Mouse (Mus musculus): ENCODE results near the gene Srprb. TPM values are rescaled to one million over a fixed set of nuclear protein-coding genes. Genes with fewer than 3 reads are reported as not detected.

Gene Srprb
- polyA plus RNA-seq, 1 experiment from 2014 or later, result 63.4 TPM

DNA sequence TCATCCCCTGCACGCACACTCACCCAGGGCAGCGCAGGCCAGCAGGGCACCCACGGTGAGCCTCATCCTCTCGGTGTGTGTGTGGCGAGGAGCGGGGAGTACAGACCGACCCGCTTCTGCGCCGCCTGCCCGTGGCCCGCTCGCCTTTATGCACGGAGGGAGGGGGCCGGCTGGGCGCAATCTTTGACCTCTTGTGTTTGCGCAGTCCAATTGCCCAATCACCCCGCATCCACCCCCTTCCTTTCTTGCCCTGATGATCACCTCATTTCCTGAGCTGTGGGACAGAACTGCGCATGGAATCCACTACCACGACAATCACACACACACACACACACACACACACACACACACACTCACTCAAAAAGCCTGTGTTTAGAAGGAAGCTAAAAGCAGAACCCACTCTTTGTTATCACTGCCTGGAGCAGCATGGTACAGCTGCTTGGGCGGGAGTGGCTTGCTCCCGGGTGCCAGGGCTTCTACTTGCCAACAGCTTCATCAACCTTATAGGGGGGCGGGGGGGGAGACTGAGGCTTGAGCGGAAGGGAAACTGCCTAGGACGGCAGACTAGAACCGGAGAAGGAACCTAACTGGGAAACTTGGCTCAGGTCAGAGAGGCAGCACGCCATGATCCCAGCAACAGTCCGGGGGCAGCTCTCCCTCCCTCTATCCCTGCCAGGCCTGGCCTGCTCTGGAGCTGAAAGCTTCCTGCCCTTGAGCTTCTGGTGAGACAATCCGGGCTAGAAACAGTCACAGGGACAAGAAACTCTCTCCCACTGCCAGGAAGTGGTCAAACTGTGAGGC, 28.4 kb upstream of the Srprb start, which contains the start of the genes Gm20425 and Trf:
Gm20425 (minus strand) TSS at position 157 of the 801 bp plus-strand sequence.
Trf (minus strand) TSS at position 294 of the 801 bp plus-strand sequence.
- WGBS, result 44% methylated on average over 29 of the region's 29 CpGs
- peak within 1 kb of the TSS; percentile 22 for H3K4me3 ChIP-seq
- peak within 1 kb of the TSS; percentile 61 for H3K9ac ChIP-seq
- H3K27ac ChIP-seq, result no peak within 1 kb of the TSS; the same call in 1 of the 2 replicates
- H3K4me1 ChIP-seq, result peaks cover 13% of the 10 kb centered on the region
- no peaks in the 10 kb centered on the region for H3K9me3 ChIP-seq
- H3K4me2 ChIP-seq, result peak within 1 kb of the TSS; percentile 48
- no peak for ATAC-seq (ENCODE audit: insufficient number of reproducible peaks, insufficient read depth, low FRiP score, low TSS enrichment, low read depth)
- H3K27me3 ChIP-seq, result no peaks in the 10 kb centered on the region
- no peaks in the 10 kb centered on the region for H3K36me3 ChIP-seq

DNA sequence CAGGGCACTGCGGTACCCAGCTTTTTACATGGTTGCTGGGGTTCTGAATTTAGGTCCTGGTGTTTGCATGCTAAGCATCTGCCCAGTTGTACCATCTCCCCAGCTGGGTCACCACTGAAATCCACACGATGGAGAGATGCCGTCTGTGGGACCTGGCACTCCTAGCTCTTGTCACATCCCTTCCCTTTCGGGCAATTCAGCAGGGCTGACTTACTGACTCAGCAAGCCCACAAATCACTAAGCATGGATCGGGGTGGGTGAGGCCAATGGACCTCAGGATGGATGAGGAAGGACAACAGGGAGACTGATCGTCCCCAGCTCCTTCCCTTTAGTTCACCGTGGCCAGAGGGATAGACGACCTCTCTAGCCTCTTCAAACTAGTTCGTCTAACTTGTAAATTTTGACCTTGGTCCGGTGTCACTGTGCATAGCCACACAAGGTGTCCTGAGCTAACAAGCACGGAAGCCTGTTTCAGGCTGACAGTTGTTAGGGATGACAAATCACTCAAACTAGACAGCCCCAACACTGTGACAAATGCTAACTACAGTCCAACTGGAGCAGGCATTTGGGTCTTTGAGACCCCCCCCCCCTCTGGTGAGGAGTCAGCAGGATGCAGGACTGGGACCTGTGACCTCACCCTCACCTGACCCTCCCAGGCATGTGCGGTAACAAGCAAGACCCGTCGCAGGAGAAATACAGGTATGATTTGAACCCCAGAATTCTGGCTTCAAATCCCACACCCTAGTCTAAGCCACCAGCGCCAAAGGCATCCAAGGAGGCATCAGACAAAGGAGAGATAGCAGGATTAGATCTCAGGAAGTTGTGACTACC, 27.3 kb upstream of the Srprb start:
- Histone ChIP-seq H3K9me3 (no peaks in the 10 kb centered on the region), H3K27me3 (no peaks in the 10 kb centered on the region), H3K4me1 (peaks cover 13% of the 10 kb centered on the region), H3K36me3 (no peaks in the 10 kb centered on the region), H3K27ac (no peak overlapping the region), H3K9ac (no peak overlapping the region), H3K4me3 (no peak overlapping the region), H3K4me2 (no peak overlapping the region)
- ATAC-seq (ENCODE audit: insufficient number of reproducible peaks, insufficient read depth, low FRiP score, low TSS enrichment, low read depth), result no peak
- WGBS, result 83% methylated on average over 15 of the region's 15 CpGs

DNA sequence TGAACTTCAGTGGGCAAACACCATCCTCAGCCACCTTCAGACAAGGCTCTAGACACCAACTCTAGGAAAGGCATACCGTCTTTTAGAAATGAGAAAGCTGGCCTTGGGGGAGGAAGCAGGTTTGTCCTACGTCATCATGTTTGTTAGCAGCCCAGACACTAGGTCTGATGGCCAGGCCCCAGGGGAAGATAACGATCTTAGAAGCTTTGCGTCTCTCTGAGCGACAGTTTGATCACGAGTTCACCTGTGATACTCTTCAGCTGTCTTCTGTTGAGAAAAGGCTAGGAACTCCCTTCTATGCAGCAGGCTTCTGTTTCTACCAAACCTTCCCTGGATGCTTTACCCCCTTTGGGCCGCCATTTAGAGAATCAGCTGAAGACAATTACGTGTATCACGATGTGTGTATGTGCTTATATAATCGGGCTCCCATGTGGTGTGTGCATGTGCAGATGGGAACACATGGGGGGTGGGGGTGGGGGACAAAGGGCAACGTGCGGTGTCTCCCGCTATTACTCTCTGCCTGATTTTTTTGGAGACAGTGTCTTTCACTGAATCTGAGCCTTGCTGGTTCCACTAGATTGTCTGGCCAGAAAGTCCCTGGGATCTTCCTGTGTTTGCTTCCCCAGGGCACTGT, 26.6 kb upstream of the Srprb start:
- ATAC-seq (ENCODE audit: insufficient number of reproducible peaks, insufficient read depth, low FRiP score, low TSS enrichment, low read depth), result no peak
- no peaks in the 10 kb centered on the region for H3K36me3 ChIP-seq

GRCm38 (mm10) chr9:103227760-103228159, 25.8 kb upstream of the Srprb start:
- H3K4me1 ChIP-seq, result peaks cover 10% of the 10 kb centered on the region; the same call in 1 of the 2 replicates
- no peak overlapping the region for H3K4me3 ChIP-seq
- H3K9ac ChIP-seq, result no peak overlapping the region
- no peaks in the 10 kb centered on the region for H3K27me3 ChIP-seq
- no peak overlapping the region for H3K4me2 ChIP-seq
- H3K9me3 ChIP-seq, result no peaks in the 10 kb centered on the region
- H3K36me3 ChIP-seq, result no peaks in the 10 kb centered on the region
- 90% methylated on average over 16 of the region's 16 CpGs for WGBS
- H3K27ac ChIP-seq, result no peak overlapping the region
- ATAC-seq (ENCODE audit: insufficient number of reproducible peaks, insufficient read depth, low FRiP score, low TSS enrichment, low read depth), result no peak

More for the DNA sequence above, 26.6 kb upstream of the Srprb start:
- no peaks in the 10 kb centered on the region for H3K9me3 ChIP-seq
- no peak overlapping the region for H3K27ac ChIP-seq
- WGBS, result 67% methylated on average over 13 of the region's 13 CpGs
- H3K4me3 ChIP-seq, result no peak overlapping the region
- peaks cover 13% of the 10 kb centered on the region; the same call in 1 of the 2 replicates for H3K4me1 ChIP-seq
- H3K9ac ChIP-seq, result no peak overlapping the region
- H3K4me2 ChIP-seq, result no peak overlapping the region
- H3K27me3 ChIP-seq, result no peaks in the 10 kb centered on the region

DNA sequence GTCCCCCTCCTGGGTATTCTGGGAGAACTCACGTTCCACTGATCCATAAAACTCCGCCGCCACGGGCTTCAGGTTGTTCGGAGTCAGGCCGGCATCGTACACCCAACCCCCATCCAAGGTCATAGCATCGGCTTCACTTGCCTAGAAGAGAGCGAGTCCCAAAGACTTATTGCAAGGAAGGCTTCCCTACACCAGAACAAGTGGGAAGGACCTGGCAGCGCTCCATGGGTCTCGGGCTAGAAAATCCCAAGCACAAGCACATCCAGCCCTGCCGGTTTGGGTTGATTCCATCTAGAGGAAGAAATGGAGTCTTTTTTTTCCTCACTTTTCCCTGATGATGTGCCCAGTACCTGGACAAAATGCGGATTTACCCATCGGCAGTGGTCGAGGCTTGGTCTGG, 24.9 kb upstream of the Srprb start:
- no peak overlapping the region for H3K27ac ChIP-seq
- H3K4me2 ChIP-seq, result no peak overlapping the region
- ATAC-seq (ENCODE audit: insufficient number of reproducible peaks, insufficient read depth, low FRiP score, low TSS enrichment, low read depth), result no peak
- H3K27me3 ChIP-seq, result no peaks in the 10 kb centered on the region
- no peaks in the 10 kb centered on the region for H3K9me3 ChIP-seq
- no peak overlapping the region for H3K9ac ChIP-seq
- no peak overlapping the region for H3K4me3 ChIP-seq
- H3K36me3 ChIP-seq, result no peaks in the 10 kb centered on the region
- H3K4me1 ChIP-seq, result peaks cover 8% of the 10 kb centered on the region; the same call in 1 of the 2 replicates
- WGBS, result 93% methylated on average over 15 of the region's 15 CpGs

- Histone ChIP-seq H3K27ac (no peak overlapping the region), H3K9me3 (no peaks in the 10 kb centered on the region), H3K4me3 (no peak overlapping the region), H3K4me2 (no peak overlapping the region), H3K9ac (no peak overlapping the region), H3K4me1 (peaks cover 5% of the 10 kb centered on the region; the same call in 1 of the 2 replicates), H3K36me3 (no peaks in the 10 kb centered on the region), H3K27me3 (no peaks in the 10 kb centered on the region)
- WGBS, result 72% methylated on average over 3 of the region's 3 CpGs
- no peak for ATAC-seq (ENCODE audit: insufficient number of reproducible peaks, insufficient read depth, low FRiP score, low TSS enrichment, low read depth)
Observed at GRCm38 (mm10) chr9:103225464-103225863, 23.5 kb upstream of the Srprb start.

DNA sequence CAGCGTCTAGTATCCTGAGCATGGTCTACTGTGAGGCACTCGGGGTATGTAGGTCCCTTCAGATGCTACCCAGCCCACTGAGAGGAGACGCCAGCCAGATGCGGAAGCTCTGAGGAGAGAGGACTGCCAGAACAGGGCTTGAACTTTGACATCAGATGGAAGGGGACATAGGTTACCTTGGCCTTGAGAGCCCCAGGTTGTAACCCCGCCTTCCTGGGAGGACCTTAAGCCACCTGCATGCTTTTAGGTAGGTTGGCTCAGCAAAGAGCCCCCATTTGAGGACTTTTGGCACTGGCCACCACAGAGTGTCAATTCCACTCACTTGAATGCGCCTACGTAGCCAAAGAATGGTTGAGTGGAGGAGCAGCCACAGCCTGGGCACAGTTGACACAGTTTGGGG, 22.8 kb upstream of the Srprb start:
- no peak for ATAC-seq (ENCODE audit: insufficient number of reproducible peaks, insufficient read depth, low FRiP score, low TSS enrichment, low read depth)
- Histone ChIP-seq H3K27ac (no peak overlapping the region), H3K9me3 (no peaks in the 10 kb centered on the region), H3K4me1 (no peaks in the 10 kb centered on the region; the same call in 1 of the 2 replicates), H3K4me3 (no peak overlapping the region), H3K36me3 (no peaks in the 10 kb centered on the region), H3K27me3 (no peaks in the 10 kb centered on the region), H3K9ac (no peak overlapping the region), H3K4me2 (no peak overlapping the region)
- 92% methylated on average over 7 of the region's 7 CpGs for WGBS

- Histone ChIP-seq H3K27me3 (no peaks in the 10 kb centered on the region; the same call in 1 of the 2 replicates), H3K4me1 (no peaks in the 10 kb centered on the region), H3K9ac (no peak overlapping the region), H3K27ac (no peak overlapping the region), H3K4me2 (no peak overlapping the region), H3K36me3 (no peaks in the 10 kb centered on the region), H3K4me3 (no peak overlapping the region), H3K9me3 (no peaks in the 10 kb centered on the region)
- 71% methylated on average over 6 of the region's 6 CpGs for WGBS
- no peak for ATAC-seq (ENCODE audit: insufficient number of reproducible peaks, insufficient read depth, low FRiP score, low TSS enrichment, low read depth)
Observed at GRCm38 (mm10) chr9:103214281-103214680, 12.3 kb upstream of the Srprb start.

DNA sequence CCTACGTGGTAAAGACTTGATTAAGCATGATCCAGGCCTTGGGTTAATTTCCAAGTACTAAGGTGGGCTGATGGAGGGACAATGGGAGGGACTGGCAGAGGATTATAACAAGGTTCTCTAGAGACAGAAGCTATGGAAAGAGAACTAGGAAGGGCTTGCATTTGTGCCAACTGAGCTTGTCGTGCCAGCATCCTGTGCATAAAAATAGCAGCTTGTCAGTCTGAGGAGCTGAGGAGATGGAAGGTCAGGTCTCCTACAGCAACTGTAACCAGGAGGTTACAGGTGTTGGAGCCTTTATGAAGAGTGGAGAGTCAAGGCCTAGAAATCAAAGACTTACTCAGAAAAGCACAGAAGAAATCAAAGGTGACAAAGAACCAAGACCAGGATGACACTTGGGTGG, 11.7 kb upstream of the Srprb start:
- H3K4me3 ChIP-seq, result no peak overlapping the region
- H3K36me3 ChIP-seq, result no peaks in the 10 kb centered on the region
- no peak overlapping the region for H3K4me2 ChIP-seq
- H3K27ac ChIP-seq, result no peak overlapping the region
- no peaks in the 10 kb centered on the region; the same call in 1 of the 2 replicates for H3K27me3 ChIP-seq
- no peak for ATAC-seq (ENCODE audit: insufficient number of reproducible peaks, insufficient read depth, low FRiP score, low TSS enrichment, low read depth)
- no peaks in the 10 kb centered on the region for H3K4me1 ChIP-seq
- 72% methylated on average over 2 of the region's 2 CpGs for WGBS
- no peak overlapping the region for H3K9ac ChIP-seq
- H3K9me3 ChIP-seq, result no peaks in the 10 kb centered on the region

GRCm38 (mm10) chr9:103212654-103213420, 10.9 kb upstream of the Srprb start:
- Histone ChIP-seq H3K27me3 (no peaks in the 10 kb centered on the region; the same call in 1 of the 2 replicates), H3K4me1 (no peaks in the 10 kb centered on the region), H3K36me3 (no peaks in the 10 kb centered on the region), H3K27ac (no peak overlapping the region), H3K9ac (0 out of 2 replicates have a peak overlapping the region, but pooled peaks have one; percentile 2), H3K9me3 (no peaks in the 10 kb centered on the region), H3K4me3 (peak overlapping the region; percentile 20), H3K4me2 (peak overlapping the region; percentile 31)
- ATAC-seq (ENCODE audit: insufficient number of reproducible peaks, insufficient read depth, low FRiP score, low TSS enrichment, low read depth), result no peak
- WGBS, result 77% methylated on average over 28 of the region's 28 CpGs

All from embryonic facial prominence, embryonic 13.5 days (tissue).